Mouse (Mus musculus) liver, postnatal 0 days (tissue): ENCODE measurements around the gene Slc30a10.

Experiments used
- CTCF ChIP-seq: sonication (generic); IDR thresholded peaks from 2 replicates; pipeline ENCODE4 v1.5.1; 2016; ENCODE audit warnings: antibody characterized with exemption, low read depth
- EP300 ChIP-seq: IDR thresholded peaks from 2 replicates; pipeline ENCODE4 v1.6.1; 2016; ENCODE audit warnings: antibody characterized with exemption, low read depth, mild to moderate bottlenecking

GRCm38 (mm10) chr1:185426583-185426982 lies 28.1 kb upstream of the Slc30a10 start:
- no peak for TF ChIP-seq CTCF
- TF ChIP-seq EP300 = no peak
